Mouse (Mus musculus) testis, postnatal 14 days (tissue): ENCODE results near the gene Acap2.

Source experiments
- DNase-seq: peaks from one replicate; pipeline ENCODE4 v3.0.0; 2021; ENCODE audit warnings: low spot score

Gene Acap2

GRCm38 (mm10) chr16:31080573-31081051, 120.4 kb downstream of the Acap2 start:
- DNase-seq = peak; percentile 76

- no peak for DNase-seq
Measured at GRCm38 (mm10) chr16:31077396-31077795, 123.6 kb downstream of the Acap2 start.

- DNase-seq = no peak
Measured at GRCm38 (mm10) chr16:31076436-31076835, 124.6 kb downstream of the Acap2 start.

GRCm38 (mm10) chr16:31074324-31074908, 126.6 kb downstream of the Acap2 start:
- no peak for DNase-seq

GRCm38 (mm10) chr16:31071731-31072130, 129.3 kb downstream of the Acap2 start:
- DNase-seq = no peak

- peak; percentile 78 for DNase-seq
Measured at GRCm38 (mm10) chr16:31070358-31071133, 130.5 kb downstream of the Acap2 start.

GRCm38 (mm10) chr16:31069211-31070166, 131.6 kb downstream of the Acap2 start:
- DNase-seq = no peak

GRCm38 (mm10) chr16:31068280-31068679, 132.8 kb downstream of the Acap2 start:
- no peak for DNase-seq

GRCm38 (mm10) chr16:31066344-31067098, 134.5 kb downstream of the Acap2 start:
- DNase-seq = no peak

- no peak for DNase-seq
Measured at GRCm38 (mm10) chr16:31064782-31065181, 136.3 kb downstream of the Acap2 start.

GRCm38 (mm10) chr16:31062918-31063317, 138.1 kb downstream of the Acap2 start:
- no peak for DNase-seq

- no peak for DNase-seq
Measured at GRCm38 (mm10) chr16:31061246-31061880, 139.7 kb downstream of the Acap2 start.

GRCm38 (mm10) chr16:31060714-31061113, 140.3 kb downstream of the Acap2 start:
- no peak for DNase-seq

GRCm38 (mm10) chr16:31060226-31060625, 140.8 kb downstream of the Acap2 start:
- DNase-seq = no peak

GRCm38 (mm10) chr16:31059730-31060129, 141.3 kb downstream of the Acap2 start:
- DNase-seq = no peak

- DNase-seq = no peak
Measured at GRCm38 (mm10) chr16:31052812-31053211, 148.2 kb downstream of the Acap2 start.

GRCm38 (mm10) chr16:31052177-31052726, 148.8 kb downstream of the Acap2 start:
- no peak for DNase-seq

- DNase-seq = no peak
Measured at GRCm38 (mm10) chr16:31050701-31051100, 150.3 kb downstream of the Acap2 start.

- no peak for DNase-seq
Measured at GRCm38 (mm10) chr16:31048194-31048593, 152.9 kb downstream of the Acap2 start.

- DNase-seq = no peak
Measured at GRCm38 (mm10) chr16:31047186-31047898, 153.7 kb downstream of the Acap2 start.
